Comparison of ENCODE assay signal across 8 mouse cellular contexts in the genomic region with DNA sequence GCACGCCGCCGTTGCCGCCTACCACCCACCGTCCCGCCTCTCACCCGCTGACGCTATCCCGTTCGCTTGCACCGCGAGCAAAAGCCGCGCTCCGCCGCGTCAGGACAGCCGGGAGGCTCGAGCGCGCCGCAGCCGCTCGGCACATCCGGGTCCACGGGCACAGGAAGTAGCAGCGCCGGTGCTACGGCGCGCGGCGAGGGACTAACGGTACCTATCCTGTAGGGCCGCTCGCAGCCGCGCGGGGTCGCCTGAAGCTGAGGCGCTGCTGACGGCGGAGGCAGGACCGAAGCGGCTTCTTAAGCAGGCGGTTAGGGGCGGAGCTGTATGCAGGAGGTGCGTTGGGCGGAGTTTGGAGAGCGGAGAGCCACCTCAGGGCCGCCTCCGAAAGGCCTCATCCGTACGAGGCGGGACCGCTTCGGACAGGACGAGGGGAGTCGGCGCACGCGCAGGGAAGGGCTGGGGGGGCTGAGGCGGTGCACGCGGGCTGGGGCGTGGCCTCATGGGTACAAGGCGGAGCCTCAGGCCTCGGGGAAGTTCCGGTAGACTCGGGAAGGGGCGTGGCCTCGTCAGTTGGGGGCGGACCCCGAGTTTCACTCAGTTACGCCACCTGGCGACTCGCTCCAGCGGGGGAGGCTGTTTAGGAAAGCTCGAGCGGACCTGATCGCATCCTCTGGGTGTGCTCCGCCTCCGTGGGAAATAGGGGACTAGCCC. TPM values are rescaled to one million over a fixed set of nuclear protein-coding genes. Genes with fewer than 3 reads are reported as not detected.
DNase-seq lines count a peak whose midpoint lies in the region; ATAC-seq lines count a peak whose summit lies in the region.

Ep400 (minus strand) TSS at position 270 of the 711 bp plus-strand sequence.

- H3K9me3 ChIP-seq in hindbrain, embryonic 12.5 days (replicated peaks): no peaks in the 10 kb centered on the region

- H3K36me3 ChIP-seq in hindbrain, embryonic 12.5 days: peaks cover 22% of the 10 kb centered on the region

- peaks cover 15% of the 10 kb centered on the region for H3K4me1 ChIP-seq in hindbrain, embryonic 12.5 days

- peak within 1 kb of the TSS; percentile 94 for H3K4me3 ChIP-seq in hindbrain, embryonic 12.5 days

- peak; percentile 100 for DNase-seq in NIH3T3 (ENCODE audit: low read depth)
- peak; percentile 100 for DNase-seq in cerebellum, postnatal 10 days
- peak; percentile 99 to 100 for DNase-seq in frontal cortex, postnatal 10 days (ENCODE audit: low spot score in 2 of 2)
- peak; percentile 99 to 100 for DNase-seq in layer of hippocampus, postnatal 14 days (ENCODE audit: low spot score in 2 of 2)
- DNase-seq in lung, postnatal 14 days: peak; percentile 100
- peak; percentile 99 for DNase-seq in retina, adult 2 months (ENCODE audit: low read depth, low spot score)
- DNase-seq in thymus, postnatal 36 days: peak; percentile 100

- ATAC-seq in hindbrain, embryonic 12.5 days (ENCODE audit: low FRiP score): peak; percentile 99

- under 1% methylated on average over 82 of the region's 83 CpGs for WGBS in hindbrain, embryonic 12.5 days

- peak within 1 kb of the TSS; percentile 94 for H3K9ac ChIP-seq in hindbrain, embryonic 12.5 days

- H3K27me3 ChIP-seq in hindbrain, embryonic 12.5 days: no peaks in the 10 kb centered on the region

- peak within 1 kb of the TSS; percentile 85 for H3K4me2 ChIP-seq in hindbrain, embryonic 12.5 days (replicated peaks)

- H3K27ac ChIP-seq in hindbrain, embryonic 12.5 days: peak within 1 kb of the TSS; percentile 95

RNA-seq across cellular contexts. Expression of gene Ep400, which starts in this region (rescaled TPM):
- polyA plus RNA-seq in hindbrain, embryonic 12.5 days (2016; fragmentation: Nextera tagmentation; extraction: Ambion mirVana): 55.4 and 61.4 TPM in 2 replicates
- total RNA-seq in layer of hippocampus, postnatal 14 days (2021): 100 to 1,000 TPM in 1 of 2 experiments, 10 to 100 TPM in 1; 90.9 to 101 TPM

Comparison
In these comparisons a context has a peak if more than half of its experiments do, and no peak if none do; other contexts are left out.
1. Peak in every context shown above with its lines: DNase-seq, ATAC-seq, H3K4me3 ChIP-seq and H3K27ac ChIP-seq.